Mouse (Mus musculus) thymus, adult 2 months (tissue): ENCODE measurements around the gene Kcnc3.

Experiments
- CTCF ChIP-seq: fragments of 200-500 bp; IDR thresholded peaks from 2 replicates; pipeline ENCODE4 v1.5.1; 2012; ENCODE audit warnings: mild to moderate bottlenecking, control low read depth, low read length, moderate library complexity, borderline replicate concordance; ENCODE audit not compliant: control insufficient read depth, poor library complexity, insufficient read depth; ENCODE audit errors: extremely low read depth
- POLR2A ChIP-seq: fragments of 200-500 bp; IDR thresholded peaks from 2 replicates; pipeline ENCODE4 v1.6.1; 2012; ENCODE audit warnings: mild to moderate bottlenecking, low read length, control low read depth, moderate library complexity; ENCODE audit not compliant: control insufficient read depth, poor library complexity, insufficient read depth; ENCODE audit errors: extremely low read depth

DNA sequence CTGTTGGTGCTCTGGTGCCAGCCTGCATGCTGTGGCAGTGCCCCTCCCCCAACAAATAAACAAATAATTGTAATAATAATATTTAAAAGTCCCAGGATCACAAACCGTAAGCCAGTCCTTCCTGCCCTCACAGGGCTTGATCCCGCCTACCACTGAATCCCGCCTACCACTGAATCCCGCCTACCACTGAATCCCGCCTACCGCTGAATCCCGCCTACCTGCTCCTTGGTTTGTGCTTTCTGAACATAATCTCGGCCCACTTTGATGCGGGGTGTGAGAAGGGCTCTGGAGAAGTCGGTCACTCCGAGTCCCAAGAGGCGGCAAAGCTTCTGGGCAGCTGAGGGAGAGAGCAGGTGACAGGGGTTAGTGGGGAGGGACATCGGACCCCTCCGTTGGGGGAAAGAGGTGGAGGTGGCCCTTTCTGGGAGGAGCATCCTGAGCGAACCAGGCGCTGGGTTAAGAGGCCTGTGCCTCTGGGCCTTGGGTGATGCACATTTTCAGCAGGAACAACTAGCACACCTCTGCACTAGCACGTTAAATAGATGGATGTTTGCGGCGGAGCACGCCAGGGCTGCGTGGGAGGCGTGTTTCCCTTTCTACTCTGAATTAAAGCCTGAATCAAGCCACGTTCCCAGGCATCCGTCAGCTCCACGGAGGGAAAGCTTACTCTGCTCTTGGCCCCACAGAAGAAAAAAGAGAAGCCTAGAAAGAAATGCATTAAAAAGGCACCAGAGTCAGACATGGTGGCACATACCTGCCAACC is 50.6 kb downstream of the Kcnc3 start:
- TF ChIP-seq POLR2A, result no peak
- no peak for TF ChIP-seq CTCF
